Mouse (Mus musculus) E14TG2a.4 (cell line): ENCODE measurements around the gene Nrg3.

Experiments
- CTCF ChIP-seq: conservative IDR thresholded peaks from 2 replicates; pipeline ENCODE4 v1.5.1; 2014; ENCODE audit warnings: low read length
- NANOG ChIP-seq: IDR thresholded peaks from 2 replicates; pipeline ENCODE4 v1.6.1; 2014; ENCODE audit warnings: borderline replicate concordance, low read length, mixed read lengths
- POU5F1 ChIP-seq: IDR thresholded peaks from 2 replicates; pipeline ENCODE4 v1.6.1; 2014; ENCODE audit warnings: low read length, borderline replicate concordance

- TF ChIP-seq CTCF (no peak), POU5F1 (no peak), NANOG (no peak)
These were observed 343.1 kb downstream of the Nrg3 start for GRCm38 (mm10) chr14:39129766-39130165.
